Mouse (Mus musculus): ENCODE results near the gene Dcp1b. TPM values are rescaled to one million over a fixed set of nuclear protein-coding genes. Genes with fewer than 3 reads are reported as not detected.

Gene Dcp1b
- polyA plus RNA-seq, 1 experiment, result 11.7 TPM

DNA sequence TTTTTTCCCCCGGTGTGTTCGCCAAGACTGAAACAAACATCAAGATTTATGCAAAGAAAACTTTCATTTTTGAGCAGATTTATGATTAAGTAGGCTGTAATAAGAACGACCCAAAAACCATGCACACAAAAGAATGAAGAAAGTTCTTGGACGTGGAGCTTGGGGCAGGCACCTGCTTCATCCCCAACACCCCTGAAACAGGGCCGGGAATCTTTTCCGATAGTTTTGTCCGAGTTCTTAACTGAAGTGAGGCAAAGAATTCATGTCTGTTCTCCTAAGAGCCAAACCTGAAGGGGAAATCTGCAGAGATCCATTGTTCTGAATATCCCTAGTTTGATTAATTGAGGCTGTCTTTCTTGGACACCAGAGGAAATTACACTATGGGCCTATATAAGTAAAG is 1.1 kb downstream of the Dcp1b start:
- H3K27ac ChIP-seq (ENCODE audit: insufficient read depth, low read length), result no peak overlapping the region

GRCm38 (mm10) chr6:119177101-119177500 is 2.0 kb downstream of the Dcp1b start:
- Histone ChIP-seq H3K4me3 (ENCODE audit: low read depth, low read length) (no peak overlapping the region), H3K27ac (ENCODE audit: insufficient read depth, low read length) (no peak overlapping the region), H3K4me1 (ENCODE audit: control insufficient read depth, insufficient read depth, low read length) (no peaks in the 10 kb centered on the region), H3K9me3 (replicated peaks; ENCODE audit: control insufficient read depth, insufficient read depth, low read length, poor library complexity, severe bottlenecking) (no peaks in the 10 kb centered on the region), H3K36me3 (ENCODE audit: control insufficient read depth, insufficient read depth, low read length, poor library complexity, severe bottlenecking) (no peaks in the 10 kb centered on the region), H3K9ac (ENCODE audit: low read depth, poor library complexity, severe bottlenecking) (no peak overlapping the region), H3K27me3 (ENCODE audit: control insufficient read depth, insufficient read depth, low read length, poor library complexity, severe bottlenecking) (no peaks in the 10 kb centered on the region)
- TF ChIP-seq POLR2A (IDR thresholded peaks at IDR 0.05; ENCODE audit: insufficient read depth, low read length) (no peak), EP300 (IDR thresholded peaks at IDR 0.05; ENCODE audit: insufficient read depth, low read depth, low read length) (no peak), CTCF (IDR thresholded peaks at IDR 0.05; ENCODE audit: low read depth, low read length) (no peak)

More for the DNA sequence above, 1.1 kb downstream of the Dcp1b start:
- H3K4me3 ChIP-seq (ENCODE audit: low read depth, low read length), result no peak overlapping the region
- peak overlapping the region; percentile 82 for H3K9ac ChIP-seq (ENCODE audit: low read depth, poor library complexity, severe bottlenecking)
- no peaks in the 10 kb centered on the region for H3K4me1 ChIP-seq (ENCODE audit: control insufficient read depth, insufficient read depth, low read length)
- H3K9me3 ChIP-seq (replicated peaks; ENCODE audit: control insufficient read depth, insufficient read depth, low read length, poor library complexity, severe bottlenecking), result no peaks in the 10 kb centered on the region
- H3K36me3 ChIP-seq (ENCODE audit: control insufficient read depth, insufficient read depth, low read length, poor library complexity, severe bottlenecking), result no peaks in the 10 kb centered on the region
- TF ChIP-seq CTCF (IDR thresholded peaks at IDR 0.05; ENCODE audit: low read depth, low read length), result no peak
- no peak for TF ChIP-seq EP300 (IDR thresholded peaks at IDR 0.05; ENCODE audit: insufficient read depth, low read depth, low read length)
- TF ChIP-seq POLR2A (IDR thresholded peaks at IDR 0.05; ENCODE audit: insufficient read depth, low read length), result no peak
- H3K27me3 ChIP-seq (ENCODE audit: control insufficient read depth, insufficient read depth, low read length, poor library complexity, severe bottlenecking), result no peaks in the 10 kb centered on the region

- no peaks in the 10 kb centered on the region for H3K36me3 ChIP-seq (ENCODE audit: control insufficient read depth, insufficient read depth, low read length, poor library complexity, severe bottlenecking)
- H3K27ac ChIP-seq (ENCODE audit: insufficient read depth, low read length), result no peak overlapping the region
- no peak overlapping the region for H3K9ac ChIP-seq (ENCODE audit: low read depth, poor library complexity, severe bottlenecking)
- no peaks in the 10 kb centered on the region for H3K9me3 ChIP-seq (replicated peaks; ENCODE audit: control insufficient read depth, insufficient read depth, low read length, poor library complexity, severe bottlenecking)
- no peaks in the 10 kb centered on the region for H3K4me1 ChIP-seq (ENCODE audit: control insufficient read depth, insufficient read depth, low read length)
- H3K4me3 ChIP-seq (ENCODE audit: low read depth, low read length), result no peak overlapping the region
- H3K27me3 ChIP-seq (ENCODE audit: control insufficient read depth, insufficient read depth, low read length, poor library complexity, severe bottlenecking), result no peaks in the 10 kb centered on the region
- TF ChIP-seq CTCF (IDR thresholded peaks at IDR 0.05; ENCODE audit: low read depth, low read length), result no peak
- no peak for TF ChIP-seq POLR2A (IDR thresholded peaks at IDR 0.05; ENCODE audit: insufficient read depth, low read length)
- TF ChIP-seq EP300 (IDR thresholded peaks at IDR 0.05; ENCODE audit: insufficient read depth, low read depth, low read length), result no peak
Observed at GRCm38 (mm10) chr6:119180188-119180587, 5.1 kb downstream of the Dcp1b start.

- no peak overlapping the region for H3K9ac ChIP-seq (ENCODE audit: low read depth, poor library complexity, severe bottlenecking)
- no peaks in the 10 kb centered on the region for H3K36me3 ChIP-seq (ENCODE audit: control insufficient read depth, insufficient read depth, low read length, poor library complexity, severe bottlenecking)
- H3K27me3 ChIP-seq (ENCODE audit: control insufficient read depth, insufficient read depth, low read length, poor library complexity, severe bottlenecking), result no peaks in the 10 kb centered on the region
- H3K4me1 ChIP-seq (ENCODE audit: control insufficient read depth, insufficient read depth, low read length), result no peaks in the 10 kb centered on the region
- H3K9me3 ChIP-seq (replicated peaks; ENCODE audit: control insufficient read depth, insufficient read depth, low read length, poor library complexity, severe bottlenecking), result no peaks in the 10 kb centered on the region
- TF ChIP-seq POLR2A (IDR thresholded peaks at IDR 0.05; ENCODE audit: insufficient read depth, low read length), result no peak
- no peak overlapping the region for H3K4me3 ChIP-seq (ENCODE audit: low read depth, low read length)
- no peak overlapping the region for H3K27ac ChIP-seq (ENCODE audit: insufficient read depth, low read length)
Observed at GRCm38 (mm10) chr6:119182211-119182610, 7.2 kb downstream of the Dcp1b start.

- no peaks in the 10 kb centered on the region for H3K27me3 ChIP-seq (ENCODE audit: control insufficient read depth, insufficient read depth, low read length, poor library complexity, severe bottlenecking)
- H3K4me1 ChIP-seq (ENCODE audit: control insufficient read depth, insufficient read depth, low read length), result no peaks in the 10 kb centered on the region
- H3K9ac ChIP-seq (ENCODE audit: low read depth, poor library complexity, severe bottlenecking), result no peak overlapping the region
- TF ChIP-seq EP300 (IDR thresholded peaks at IDR 0.05; ENCODE audit: insufficient read depth, low read depth, low read length), result no peak
- TF ChIP-seq CTCF (IDR thresholded peaks at IDR 0.05; ENCODE audit: low read depth, low read length), result no peak
- TF ChIP-seq POLR2A (IDR thresholded peaks at IDR 0.05; ENCODE audit: insufficient read depth, low read length), result no peak
- H3K36me3 ChIP-seq (ENCODE audit: control insufficient read depth, insufficient read depth, low read length, poor library complexity, severe bottlenecking), result no peaks in the 10 kb centered on the region
- no peak overlapping the region for H3K27ac ChIP-seq (ENCODE audit: insufficient read depth, low read length)
- H3K4me3 ChIP-seq (ENCODE audit: low read depth, low read length), result no peak overlapping the region
- H3K9me3 ChIP-seq (replicated peaks; ENCODE audit: control insufficient read depth, insufficient read depth, low read length, poor library complexity, severe bottlenecking), result no peaks in the 10 kb centered on the region
Observed at GRCm38 (mm10) chr6:119183781-119184180, 8.7 kb downstream of the Dcp1b start.

DNA sequence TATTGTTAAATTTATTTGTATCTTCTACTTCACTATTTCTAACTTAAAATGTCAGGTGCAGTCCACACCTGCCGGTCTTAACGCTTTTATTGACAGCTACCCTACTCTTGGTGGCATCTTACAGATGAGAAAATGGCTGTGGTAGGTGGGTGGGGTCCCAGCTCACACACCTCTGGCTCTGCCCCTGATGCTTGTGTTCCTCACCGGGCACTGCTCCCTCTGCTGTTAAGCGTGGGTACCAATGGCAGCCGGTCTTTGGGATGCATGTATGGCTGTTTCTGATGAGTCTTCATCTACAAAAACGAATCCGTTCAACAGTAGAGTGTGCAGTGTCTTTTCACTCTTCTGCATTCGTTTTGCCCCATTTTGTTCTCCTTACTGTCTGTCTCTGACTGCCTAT is 11.6 kb downstream of the Dcp1b start:
- no peak for TF ChIP-seq EP300 (IDR thresholded peaks at IDR 0.05; ENCODE audit: insufficient read depth, low read depth, low read length)
- peak; percentile 18 for TF ChIP-seq CTCF (IDR thresholded peaks at IDR 0.05; ENCODE audit: low read depth, low read length)
- TF ChIP-seq POLR2A (IDR thresholded peaks at IDR 0.05; ENCODE audit: insufficient read depth, low read length), result no peak
- no peaks in the 10 kb centered on the region for H3K27me3 ChIP-seq (ENCODE audit: control insufficient read depth, insufficient read depth, low read length, poor library complexity, severe bottlenecking)
- H3K36me3 ChIP-seq (ENCODE audit: control insufficient read depth, insufficient read depth, low read length, poor library complexity, severe bottlenecking), result no peaks in the 10 kb centered on the region
- H3K9ac ChIP-seq (ENCODE audit: low read depth, poor library complexity, severe bottlenecking), result no peak overlapping the region
- no peak overlapping the region for H3K4me3 ChIP-seq (ENCODE audit: low read depth, low read length)
- H3K9me3 ChIP-seq (replicated peaks; ENCODE audit: control insufficient read depth, insufficient read depth, low read length, poor library complexity, severe bottlenecking), result no peaks in the 10 kb centered on the region
- H3K4me1 ChIP-seq (ENCODE audit: control insufficient read depth, insufficient read depth, low read length), result no peaks in the 10 kb centered on the region
- no peak overlapping the region for H3K27ac ChIP-seq (ENCODE audit: insufficient read depth, low read length)
